Mouse (Mus musculus) C2C12 (cell line): ENCODE measurements around the gene Pcbp3.

ENCODE experiments used
- CEBPB ChIP-seq: IDR thresholded peaks from one replicate; pipeline ENCODE4 v1.6.1; 2011; ENCODE audit warnings: low read depth, mild to moderate bottlenecking, control low read depth, moderate library complexity
- CTCF ChIP-seq: IDR thresholded peaks from one replicate; pipeline ENCODE4 v1.5.1; 2011; ENCODE audit not compliant: control insufficient read depth, insufficient read depth, insufficient read length
- MAX ChIP-seq: IDR thresholded peaks from one replicate; pipeline ENCODE4 v1.6.1; 2011; ENCODE audit warnings: mild to moderate bottlenecking, control low read depth
- MYOD1 ChIP-seq: IDR thresholded peaks from one replicate; pipeline ENCODE4 v1.6.1; 2011; ENCODE audit warnings: low read depth; ENCODE audit not compliant: control insufficient read depth, insufficient read length
- MYOG ChIP-seq: IDR thresholded peaks from one replicate; pipeline ENCODE4 v1.6.1; 2011; ENCODE audit not compliant: control insufficient read depth, insufficient read length; ENCODE audit errors: extremely low read depth
- USF1 ChIP-seq: IDR thresholded peaks from one replicate; pipeline ENCODE4 v1.6.1; 2011; ENCODE audit warnings: low read depth, mild to moderate bottlenecking, control low read depth, moderate library complexity

DNA sequence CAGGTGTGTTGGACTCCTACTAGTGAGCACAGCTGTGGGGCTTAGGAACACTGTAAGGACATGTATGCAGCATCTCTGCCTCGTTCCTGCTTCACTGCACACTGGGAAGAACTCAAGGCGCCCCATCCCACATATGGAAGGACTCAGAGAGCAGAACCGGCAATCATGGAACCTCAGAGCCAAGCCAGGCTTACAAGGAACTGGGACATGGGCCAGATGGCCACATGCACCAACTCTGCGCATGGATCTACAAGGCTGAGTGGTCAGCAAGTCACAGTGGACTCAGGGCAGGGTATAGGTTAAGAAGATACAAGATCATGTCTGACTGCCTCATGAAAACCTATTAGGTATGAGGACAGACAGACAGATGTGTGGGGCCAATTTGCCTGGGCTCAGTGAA lies 171.8 kb downstream of the Pcbp3 start:
- no peak for TF ChIP-seq CTCF
- no peak for TF ChIP-seq MAX
- TF ChIP-seq USF1: no peak
- no peak for TF ChIP-seq CEBPB
- no peak for TF ChIP-seq MYOD1
- TF ChIP-seq MYOG: no peak
